Mouse (Mus musculus): ENCODE results near the gene Slfn3. TPM values are rescaled to one million over a fixed set of nuclear protein-coding genes. Genes with fewer than 3 reads are reported as not detected.
A peak's percentile ranks its signal among the peaks of the same experiment; 100 is the strongest.
"Not testable (repeated sequence)": the region's sequence is repeated elsewhere in the genome, so short reads cannot be mapped to it uniquely, and the experiment has no call there.

Gene Slfn3
- polyA plus RNA-seq (2015; fragmentation: Nextera tagmentation; extraction: Ambion mirVana) = 6.1 and 7.3 TPM in 2 replicates

GRCm38 (mm10) chr11:83191134-83191893 lies at the start of gene Slfn3:
TSS of gene Slfn3 (plus strand) at chr11:83191330.
- peak; percentile 81 for DNase-seq (ENCODE audit: low spot score)

- DNase-seq (ENCODE audit: low spot score) = not testable (repeated sequence)
Observed at GRCm38 (mm10) chr11:83148939-83149338, 42.2 kb upstream of the Slfn3 start.

DNA sequence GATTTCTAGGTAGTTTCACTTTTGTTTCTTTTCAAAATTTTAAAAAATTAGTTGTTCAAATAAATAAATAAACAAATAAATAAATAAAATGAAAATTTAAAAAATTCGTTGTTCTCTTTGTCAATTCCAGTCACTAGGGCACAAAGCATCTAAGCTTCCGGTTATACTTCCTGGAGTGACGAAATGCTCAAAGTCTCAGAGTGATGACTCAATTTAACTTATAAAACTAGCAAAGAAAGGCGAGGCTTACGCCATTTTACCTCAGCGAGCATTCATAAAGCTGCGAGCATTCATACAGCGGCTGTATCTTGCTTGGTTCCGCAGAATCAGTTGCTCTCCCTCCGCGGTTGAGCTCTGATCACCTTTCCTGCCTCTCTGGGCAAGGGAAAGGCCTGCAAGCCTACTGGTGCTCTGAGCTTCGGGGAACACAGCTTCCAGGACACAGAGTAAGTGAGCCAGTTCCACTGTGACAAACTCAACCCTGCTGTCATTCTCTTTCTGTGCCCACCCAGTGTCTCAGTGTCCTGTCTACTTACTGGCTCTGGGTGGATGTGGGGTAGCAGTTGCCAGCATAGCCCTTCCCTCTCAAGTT lies 16.1 kb upstream of the Slfn3 start, which contains the start of gene Slfn4:
TSS of gene Slfn4 (plus strand) at position 239 of the 592 bp plus-strand sequence.
- DNase-seq (ENCODE audit: low spot score) = no peak

DNA sequence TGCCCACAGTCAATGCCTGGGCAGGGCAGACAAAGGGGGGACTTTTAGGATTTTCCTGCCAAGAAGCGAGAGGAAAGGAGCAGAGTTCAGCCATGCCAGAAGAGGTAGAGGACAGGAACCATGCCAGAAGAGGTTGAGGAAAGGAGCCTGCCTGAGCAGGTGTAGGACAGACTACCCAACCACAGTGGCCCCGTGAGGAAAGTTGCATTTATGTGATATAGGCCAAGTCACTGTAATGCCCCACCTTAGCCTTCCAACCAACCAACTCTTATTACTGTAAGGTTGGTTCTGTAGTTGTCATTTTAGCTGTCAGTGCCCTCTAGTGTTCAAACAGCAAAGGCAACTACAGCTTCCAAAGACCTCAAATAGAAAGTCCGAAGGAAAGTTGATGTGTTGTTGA lies 871 bp downstream of the Slfn3 start:
- peak; percentile 76 for DNase-seq (ENCODE audit: low spot score)

- DNase-seq (ENCODE audit: low spot score) = no peak
Observed at GRCm38 (mm10) chr11:83205002-83205401, 13.9 kb downstream of the Slfn3 start.

- no peak for DNase-seq (ENCODE audit: low spot score)
Observed at GRCm38 (mm10) chr11:83216119-83216518, 25.0 kb downstream of the Slfn3 start.

DNA sequence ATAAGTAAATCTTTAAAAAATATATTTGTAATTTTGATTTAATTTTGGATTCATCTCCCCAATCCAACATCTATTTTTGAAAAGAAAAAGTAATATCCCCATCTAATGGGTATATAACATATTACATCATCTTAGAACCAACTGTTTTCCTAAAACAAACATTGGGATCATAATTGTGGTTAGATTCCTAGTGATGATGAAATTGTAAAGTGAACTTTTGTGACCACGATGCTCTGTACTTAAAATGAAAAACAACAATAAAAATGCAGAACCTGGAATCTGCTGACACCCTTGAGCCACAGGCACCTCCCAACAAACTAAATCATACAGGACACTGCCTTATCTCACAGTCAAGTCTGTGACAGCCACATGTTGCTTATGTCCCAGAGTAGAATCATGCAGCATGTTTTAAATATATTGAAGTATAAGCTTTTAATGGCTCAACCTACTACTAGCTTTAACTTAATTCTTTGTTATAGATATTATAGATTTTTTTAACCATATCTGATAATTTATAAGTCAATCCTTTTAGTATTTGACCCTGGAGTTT lies 30.3 kb downstream of the Slfn3 start:
- DNase-seq (ENCODE audit: low spot score) = no peak

- DNase-seq (ENCODE audit: low spot score) = peak; percentile 55
Observed at GRCm38 (mm10) chr11:83223367-83223766, 32.2 kb downstream of the Slfn3 start.

DNA sequence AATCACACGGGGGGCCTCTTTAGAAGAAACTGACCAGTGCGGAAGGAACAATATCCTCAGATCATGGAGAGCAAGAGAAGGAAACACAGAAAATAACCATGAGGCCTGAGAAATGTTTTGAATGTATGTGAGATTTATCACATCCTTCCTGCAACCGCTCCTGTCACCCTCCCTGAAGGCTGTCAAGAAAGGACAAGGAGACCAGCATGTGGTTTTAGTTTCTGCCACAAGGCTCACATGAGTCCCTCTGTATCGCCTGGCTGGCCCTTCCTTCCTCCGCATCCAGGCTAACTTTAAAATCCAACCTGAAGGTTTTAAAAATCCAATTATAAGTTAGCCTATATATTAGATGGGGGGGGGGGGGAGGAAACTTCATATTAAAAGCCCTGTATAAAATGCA lies 32.7 kb downstream of the Slfn3 start:
- peak; percentile 55 for DNase-seq (ENCODE audit: low spot score)

- DNase-seq (ENCODE audit: low spot score) = peak; percentile 89
Observed at GRCm38 (mm10) chr11:83224217-83224616, 33.1 kb downstream of the Slfn3 start.

- DNase-seq (ENCODE audit: low spot score) = peak; percentile 8
Observed at GRCm38 (mm10) chr11:83224750-83225149, 33.6 kb downstream of the Slfn3 start.

GRCm38 (mm10) chr11:83225371-83225960 lies 34.3 kb downstream of the Slfn3 start:
- DNase-seq (ENCODE audit: low spot score) = no peak

- DNase-seq (ENCODE audit: low spot score) = no peak
Observed at GRCm38 (mm10) chr11:83227926-83228723, 37.0 kb downstream of the Slfn3 start.

DNA sequence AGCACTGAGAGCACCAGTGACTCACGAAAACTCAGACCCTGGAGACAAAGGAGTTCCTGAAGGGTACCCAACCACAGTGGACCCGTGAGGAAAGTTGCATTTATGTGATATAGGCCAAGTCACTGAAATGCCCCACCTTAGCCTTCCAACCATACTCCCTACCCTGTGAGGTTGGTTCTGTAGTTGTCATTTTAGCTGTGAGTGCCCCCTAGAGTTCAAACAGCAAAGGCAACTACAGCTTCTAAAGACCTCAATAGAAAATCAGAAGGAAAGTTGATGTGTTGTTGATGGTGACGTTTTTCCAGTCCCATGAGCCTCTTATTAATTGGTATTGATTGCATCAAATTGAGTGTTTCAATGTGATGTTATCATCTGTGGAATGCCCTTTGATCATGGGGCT lies 39.8 kb downstream of the Slfn3 start:
- DNase-seq (ENCODE audit: low spot score) = peak; percentile 61

DNA sequence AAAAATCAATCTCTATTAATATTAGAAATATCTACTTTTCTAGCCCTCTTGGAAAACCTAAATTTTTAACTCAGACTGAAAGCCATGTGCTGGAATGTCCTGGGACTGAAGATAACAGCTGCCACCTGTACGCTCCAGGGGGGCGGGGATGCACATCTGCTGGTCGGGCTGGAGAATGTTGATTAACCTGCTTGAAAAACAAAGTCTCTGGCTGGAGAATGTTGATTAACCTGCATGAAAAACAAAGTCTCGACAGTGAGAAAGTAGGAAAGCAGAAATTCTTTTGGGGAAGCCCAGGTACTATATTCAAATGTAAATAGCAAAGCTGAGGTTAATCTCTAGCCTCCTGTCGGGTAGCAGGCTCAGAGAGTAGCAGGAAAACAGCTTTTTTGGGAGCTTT lies 42.5 kb downstream of the Slfn3 start:
- DNase-seq (ENCODE audit: low spot score) = not testable (repeated sequence)

DNA sequence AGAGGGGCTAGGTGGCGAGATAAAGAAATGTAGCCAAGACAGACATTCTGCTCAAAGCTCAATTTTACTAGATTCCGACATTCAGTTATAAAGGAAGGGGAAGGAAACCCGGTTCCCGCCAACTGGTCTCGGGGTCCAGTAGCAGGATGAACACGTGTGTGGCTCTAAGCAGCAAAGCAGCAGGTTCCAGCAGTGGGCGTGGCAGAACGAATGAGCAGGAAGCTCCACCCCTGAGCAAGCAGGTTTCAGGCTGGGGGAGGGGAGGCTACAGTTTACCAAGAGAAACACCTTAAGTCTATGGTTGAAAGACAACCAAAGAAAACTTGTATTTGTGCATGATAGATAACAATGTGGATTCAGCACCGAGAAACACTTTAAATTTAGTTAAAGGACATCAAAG lies 46.3 kb downstream of the Slfn3 start:
- not testable (repeated sequence) for DNase-seq (ENCODE audit: low spot score)

GRCm38 (mm10) chr11:83238389-83238788 lies 47.3 kb downstream of the Slfn3 start:
- DNase-seq (ENCODE audit: low spot score) = no peak

DNA sequence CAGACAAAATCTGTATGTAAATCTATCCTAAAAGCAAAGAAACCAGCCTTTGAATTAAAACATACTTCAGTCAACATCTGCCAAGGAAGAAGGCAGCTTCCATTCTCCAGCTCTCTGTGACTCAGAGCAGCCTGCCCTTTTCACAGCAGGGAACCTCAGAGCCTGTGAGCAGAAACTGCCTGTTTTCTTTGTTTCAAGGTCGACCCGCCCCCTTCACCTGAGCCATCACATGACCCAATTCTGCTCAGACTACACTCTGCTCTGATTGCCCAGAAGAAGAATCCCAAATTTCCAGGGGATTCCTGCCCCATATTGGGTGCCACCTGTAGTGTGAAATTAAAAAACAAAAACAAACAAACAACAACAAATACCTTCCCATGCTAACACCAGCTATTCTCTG lies 48.7 kb downstream of the Slfn3 start:
- DNase-seq (ENCODE audit: low spot score) = no peak

DNA sequence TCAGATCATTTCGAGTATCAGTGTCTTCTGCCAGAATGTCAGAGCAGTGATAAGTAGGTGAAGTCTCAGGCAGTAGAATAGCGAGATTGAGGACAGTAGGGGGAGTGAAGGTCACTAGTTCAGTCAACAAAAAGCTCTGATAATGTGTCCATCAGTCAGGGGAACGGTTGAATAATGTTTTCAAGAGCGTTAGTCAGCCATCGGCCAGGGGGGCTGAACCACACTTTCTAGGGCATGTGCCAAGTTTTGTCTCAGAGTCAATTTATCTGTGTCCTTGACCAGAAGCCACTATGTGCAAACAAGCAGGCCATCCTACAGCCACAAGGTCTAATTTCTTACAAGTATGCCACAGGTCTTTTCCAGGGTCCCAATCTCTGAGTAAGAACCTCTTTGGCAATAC lies 66.1 kb downstream of the Slfn3 start:
- not testable (repeated sequence) for DNase-seq (ENCODE audit: low spot score)

GRCm38 (mm10) chr11:83262673-83263072 lies 71.5 kb downstream of the Slfn3 start:
- peak; percentile 70 for DNase-seq (ENCODE audit: low spot score)

GRCm38 (mm10) chr11:83263146-83263545 lies 72.0 kb downstream of the Slfn3 start:
- peak; percentile 82 for DNase-seq (ENCODE audit: low spot score)

Measured in thymus, postnatal 0 days (tissue).